Mouse (Mus musculus) liver, adult 2 months (tissue): ENCODE results near the gene Map4k1.

Source experiments
- CTCF ChIP-seq: fragments of 200-500 bp; IDR thresholded peaks from 2 replicates; pipeline ENCODE4 v1.5.1; 2011; ENCODE audit warnings: low read depth, low read length, control low read depth
- POLR2A ChIP-seq: fragments of 200-500 bp; IDR thresholded peaks from 2 replicates; pipeline ENCODE4 v1.6.1; 2011; ENCODE audit warnings: low read length, control low read depth; ENCODE audit not compliant: insufficient read depth; ENCODE audit errors: extremely low read depth

GRCm38 (mm10) chr7:29043016-29043673 lies 61.3 kb downstream of the Map4k1 start:
- TF ChIP-seq CTCF, result no peak
- TF ChIP-seq POLR2A, result no peak
